Mouse (Mus musculus): Measurements from ENCODE around the gene Bex4.

GRCm38 (mm10) chrX:136115015-136115414, 23.8 kb upstream of the Bex4 start:
- TF ChIP-seq CTCF (IDR thresholded peaks at IDR 0.05; ENCODE audit: extremely low read depth, insufficient read depth, insufficient read length, insufficient replicate concordance), result no peak
- no peak for TF ChIP-seq POLR2A (IDR thresholded peaks at IDR 0.05; ENCODE audit: low read depth, low read length)
